Mouse (Mus musculus) ES-Bruce4 (cell line): ENCODE results near the gene Lrrtm1. TPM values are rescaled to one million over a fixed set of nuclear protein-coding genes. Genes with fewer than 3 reads are reported as not detected.

Source experiments
- H3K27ac ChIP-seq: 2 replicates; pipeline ENCODE4 v1.5.1; 2012; ENCODE audit warnings: low read length, inconsistent platforms; ENCODE audit not compliant: insufficient read depth
- H3K27me3 ChIP-seq: 2 replicates; pipeline ENCODE4 v1.6.1; 2012; ENCODE audit warnings: mild to moderate bottlenecking, low read length, inconsistent platforms; ENCODE audit not compliant: control insufficient read depth, poor library complexity, insufficient read depth, severe bottlenecking
- H3K36me3 ChIP-seq: 2 replicates; pipeline ENCODE4 v1.6.1; 2012; ENCODE audit warnings: inconsistent platforms, mild to moderate bottlenecking, low read length, moderate library complexity; ENCODE audit not compliant: control insufficient read depth, poor library complexity, insufficient read depth, severe bottlenecking
- H3K4me1 ChIP-seq: one replicate; pipeline ENCODE4 v1.8.1; 2011; ENCODE audit warnings: low read length; ENCODE audit not compliant: control insufficient read depth, insufficient read depth
- H3K4me3 ChIP-seq: 2 replicates; pipeline ENCODE4 v1.5.1; 2011; ENCODE audit warnings: low read depth, mild to moderate bottlenecking, low read length
- H3K9ac ChIP-seq: 2 replicates; pipeline ENCODE4 v1.6.1; 2012; ENCODE audit warnings: low read depth, mild to moderate bottlenecking, inconsistent platforms; ENCODE audit not compliant: poor library complexity, severe bottlenecking
- H3K9me3 ChIP-seq: replicated peaks from 2 replicates; pipeline ENCODE4 v1.6.1; 2012; ENCODE audit warnings: mild to moderate bottlenecking, low read length, inconsistent platforms; ENCODE audit not compliant: control insufficient read depth, poor library complexity, insufficient read depth, severe bottlenecking
- CTCF ChIP-seq: IDR thresholded peaks from one replicate; pipeline ENCODE4 v1.8.1; 2011; ENCODE audit warnings: low read depth, low read length
- EP300 ChIP-seq: IDR thresholded peaks from 2 replicates; pipeline ENCODE4 v1.6.1; 2011; ENCODE audit warnings: low read depth, low read length; ENCODE audit not compliant: insufficient read depth
- POLR2A ChIP-seq: IDR thresholded peaks from one replicate; pipeline ENCODE4 v1.8.1; 2011; ENCODE audit warnings: low read length; ENCODE audit not compliant: insufficient read depth
- polyA plus RNA-seq: library from polyadenylated mRNA; stranded (reverse); fragments of >200 nt; gene quantifications from 2 replicates; pipeline ENCODE4 v1.2.4, GENCODE M21; 2011; ENCODE audit warnings: low read depth; ENCODE audit not compliant: missing spikeins, insufficient read depth, insufficient read length

Lrrtm1 gene
- not detected in 2 replicates for polyA plus RNA-seq

DNA sequence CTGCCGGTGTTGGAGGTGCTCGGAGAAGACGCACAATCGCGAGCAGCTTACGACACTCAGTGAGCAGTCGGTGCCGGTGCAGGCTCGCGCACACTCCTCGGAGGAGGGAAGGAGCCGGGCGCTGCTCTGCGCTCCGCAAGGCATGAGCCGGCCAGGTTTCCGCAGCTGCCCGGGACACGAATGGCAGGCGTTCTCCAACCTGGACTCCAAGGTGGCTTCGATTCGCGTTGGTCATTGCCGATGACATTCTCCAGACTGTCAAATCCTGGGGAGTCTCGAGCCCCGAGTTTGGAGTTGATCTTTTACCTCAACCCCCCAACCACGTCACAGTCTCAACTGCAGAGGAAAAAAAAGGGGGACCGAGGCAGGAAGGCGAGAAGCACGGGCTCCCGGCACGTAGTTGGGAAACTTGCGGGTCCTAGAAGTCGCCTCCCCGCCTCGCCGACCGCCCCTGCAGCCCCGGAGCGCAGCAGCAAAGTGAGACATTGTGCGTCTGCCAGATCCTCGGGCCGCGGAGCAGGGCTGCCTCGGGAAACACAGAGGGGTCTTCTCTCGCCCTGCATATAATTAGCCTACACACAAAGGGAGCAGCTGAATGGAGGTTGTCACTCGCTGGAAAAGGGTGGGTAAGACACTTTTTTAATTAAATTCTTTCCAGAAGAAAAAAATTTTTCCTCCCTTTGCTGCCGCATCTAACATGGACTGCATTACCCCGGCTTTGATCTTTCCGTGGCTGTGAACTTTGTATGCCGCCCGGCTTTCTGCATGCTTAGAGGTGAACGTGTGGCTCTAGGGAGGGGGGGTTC lies at the start of gene Lrrtm1:
TSS of gene Lrrtm1 (plus strand) at position 89 of the 806 bp plus-strand sequence.
- no peak within 1 kb of the TSS for H3K27ac ChIP-seq
- H3K27me3 ChIP-seq, result peaks cover 8% of the 10 kb centered on the region
- H3K9ac ChIP-seq, result no peak within 1 kb of the TSS
- H3K4me1 ChIP-seq, result no peaks in the 10 kb centered on the region
- TF ChIP-seq CTCF, result no peak
- no peak for TF ChIP-seq EP300
- no peak for TF ChIP-seq POLR2A
- H3K4me3 ChIP-seq, result peak within 1 kb of the TSS; percentile 56
- no peaks in the 10 kb centered on the region for H3K36me3 ChIP-seq
- H3K9me3 ChIP-seq, result no peaks in the 10 kb centered on the region

GRCm38 (mm10) chr6:77196650-77197049 lies 45.8 kb upstream of the Lrrtm1 start:
- no peaks in the 10 kb centered on the region for H3K9me3 ChIP-seq
- TF ChIP-seq EP300 (no peak), CTCF (no peak), POLR2A (no peak)

GRCm38 (mm10) chr6:77199375-77199774 lies 43.1 kb upstream of the Lrrtm1 start:
- no peak for TF ChIP-seq EP300
- TF ChIP-seq CTCF, result no peak
- no peak for TF ChIP-seq POLR2A
- Histone ChIP-seq H3K9me3 (no peaks in the 10 kb centered on the region), H3K27me3 (no peaks in the 10 kb centered on the region), H3K27ac (no peak overlapping the region), H3K4me3 (no peak overlapping the region), H3K4me1 (peaks cover 2% of the 10 kb centered on the region), H3K36me3 (no peaks in the 10 kb centered on the region), H3K9ac (no peak overlapping the region)

More at GRCm38 (mm10) chr6:77196650-77197049, 45.8 kb upstream of the Lrrtm1 start:
- no peak overlapping the region for H3K4me3 ChIP-seq
- H3K4me1 ChIP-seq, result peaks cover 7% of the 10 kb centered on the region
- H3K27ac ChIP-seq, result no peak overlapping the region
- no peaks in the 10 kb centered on the region for H3K27me3 ChIP-seq
- no peaks in the 10 kb centered on the region for H3K36me3 ChIP-seq
- H3K9ac ChIP-seq, result no peak overlapping the region

DNA sequence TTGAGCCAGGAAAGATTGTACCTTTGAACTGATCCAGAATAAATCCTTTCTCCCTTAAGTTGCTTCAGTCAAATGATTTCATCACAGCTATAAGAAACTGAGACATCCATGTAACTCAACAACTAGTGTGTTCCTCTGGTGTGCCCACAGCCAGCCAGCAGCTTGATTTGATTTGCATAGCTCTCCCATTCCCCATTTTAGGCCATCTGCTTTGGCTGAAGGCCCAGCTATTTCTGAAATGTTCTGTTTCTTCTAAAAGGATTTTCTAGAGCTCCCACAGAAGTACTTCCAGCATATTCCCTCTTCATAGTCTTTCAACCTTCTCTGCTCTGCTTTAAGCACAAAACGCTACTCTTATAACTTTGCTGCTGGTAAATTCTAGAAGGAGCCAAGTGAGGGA lies 33.3 kb upstream of the Lrrtm1 start:
- TF ChIP-seq CTCF, result no peak
- TF ChIP-seq POLR2A, result no peak
- TF ChIP-seq EP300, result no peak

DNA sequence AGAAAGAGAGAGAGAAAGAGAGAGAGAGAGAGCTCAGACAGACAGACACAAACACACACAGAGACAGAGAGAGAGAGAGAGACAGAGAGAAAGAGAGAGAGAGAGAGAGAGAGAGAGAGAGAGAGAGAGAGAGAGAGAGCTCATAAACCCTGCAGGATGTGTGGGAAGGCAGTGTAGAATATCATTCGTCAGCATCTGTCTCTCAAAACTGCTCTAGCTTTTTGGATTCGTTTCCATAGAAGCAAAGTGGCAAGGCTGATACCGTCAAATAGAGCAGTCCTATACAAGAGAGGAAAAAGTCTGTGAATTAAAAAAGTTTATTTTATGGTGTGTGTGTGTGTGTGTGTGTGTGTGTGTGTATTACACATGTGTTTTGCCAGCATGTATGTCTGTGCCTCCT lies 32.6 kb upstream of the Lrrtm1 start:
- Histone ChIP-seq H3K9me3 (no peaks in the 10 kb centered on the region), H3K27ac (no peak overlapping the region), H3K4me1 (no peaks in the 10 kb centered on the region), H3K9ac (no peak overlapping the region), H3K36me3 (no peaks in the 10 kb centered on the region), H3K4me3 (no peak overlapping the region), H3K27me3 (no peaks in the 10 kb centered on the region)
- no peak for TF ChIP-seq CTCF
- TF ChIP-seq POLR2A, result no peak
- no peak for TF ChIP-seq EP300

More for the DNA sequence above, 33.3 kb upstream of the Lrrtm1 start:
- no peaks in the 10 kb centered on the region for H3K9me3 ChIP-seq
- no peak overlapping the region for H3K27ac ChIP-seq
- H3K9ac ChIP-seq, result no peak overlapping the region
- no peaks in the 10 kb centered on the region for H3K4me1 ChIP-seq
- H3K4me3 ChIP-seq, result no peak overlapping the region
- no peaks in the 10 kb centered on the region for H3K36me3 ChIP-seq
- H3K27me3 ChIP-seq, result no peaks in the 10 kb centered on the region

GRCm38 (mm10) chr6:77213757-77214409 lies 28.6 kb upstream of the Lrrtm1 start:
- H3K4me3 ChIP-seq, result no peak overlapping the region
- TF ChIP-seq POLR2A (no peak), CTCF (no peak), EP300 (no peak)
- H3K27me3 ChIP-seq, result no peaks in the 10 kb centered on the region
- H3K4me1 ChIP-seq, result no peaks in the 10 kb centered on the region
- no peak overlapping the region for H3K27ac ChIP-seq
- no peaks in the 10 kb centered on the region for H3K9me3 ChIP-seq
- H3K36me3 ChIP-seq, result no peaks in the 10 kb centered on the region
- no peak overlapping the region for H3K9ac ChIP-seq
